In the genomic region with DNA sequence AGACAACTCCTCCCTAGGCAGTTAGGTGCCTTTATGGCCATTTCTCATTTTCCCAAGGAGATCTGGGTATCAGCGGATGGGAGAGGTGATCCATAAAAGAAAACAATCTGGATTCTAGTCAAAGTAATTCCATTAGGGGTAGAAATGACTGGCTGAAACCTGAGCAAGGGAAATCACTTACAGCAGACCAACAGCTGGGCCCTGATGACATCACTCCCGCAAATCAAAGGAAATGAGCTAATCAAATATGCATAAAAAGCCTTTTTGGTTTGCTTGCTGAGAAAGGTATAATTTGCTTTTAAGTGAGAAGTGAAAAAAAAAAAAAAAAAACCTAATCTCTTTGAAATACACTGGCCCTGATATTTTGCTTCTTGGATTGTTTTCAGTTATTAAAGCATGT, we compare ENCODE assay signal across 14 mouse cellular contexts.
"Had no signal": no experiment of that assay in that cellular context is flagged by ENCODE, and none has a peak within 500 bp of the region (broad histone marks: within the 10 kb centered on the region; RNA-seq: fewer than 3 reads in every experiment).

No protein-coding gene starts in this region.

- H3K4me3 ChIP-seq: left cerebral cortex, adult 2 months; limb, embryonic 10.5 days; liver, embryonic 15.5 days; midbrain, embryonic 13.5 days had no signal

- H3K36me3 ChIP-seq: limb, embryonic 10.5 days; liver, embryonic 15.5 days; midbrain, embryonic 13.5 days had no signal

- H3K9me3 ChIP-seq: limb, embryonic 10.5 days; liver, embryonic 15.5 days; midbrain, embryonic 13.5 days had no signal

- H3K4me1 ChIP-seq: liver, embryonic 15.5 days; midbrain, embryonic 13.5 days had no signal

- DNase-seq: kidney, adult 9 months; kidney, postnatal 14 days; lung, adult 2 months; lung, postnatal 36 days; right cerebral cortex, adult 18-20 months; right cerebral cortex, postnatal 25 days; thymus, adult 18-20 months; thymus, postnatal 14 days had no signal

- H3K27me3 ChIP-seq: liver, embryonic 15.5 days; midbrain, embryonic 13.5 days had no signal

- H3K4me2 ChIP-seq: liver, embryonic 11.5 days; liver, embryonic 15.5 days; midbrain, embryonic 13.5 days had no signal

- H3K9ac ChIP-seq: liver, embryonic 15.5 days; midbrain, embryonic 13.5 days had no signal

- ATAC-seq: lung, postnatal 0 days; midbrain, embryonic 13.5 days had no signal

- H3K27ac ChIP-seq: left cerebral cortex, adult 2 months; limb, embryonic 10.5 days; liver, embryonic 15.5 days; midbrain, embryonic 13.5 days had no signal
